Mouse (Mus musculus) limb, embryonic 13.5 days (tissue): Measurements from ENCODE around the gene Zfp346. TPM values are rescaled to one million over a fixed set of nuclear protein-coding genes. Genes with fewer than 3 reads are reported as not detected.
"Not testable (repeated sequence)": the region's sequence is repeated elsewhere in the genome, so short reads cannot be mapped to it uniquely, and the experiment has no call there.

Experiments
- ATAC-seq: fragments of 200-750 bp; cut with Nextera tagmentation; 2 replicates; pipeline ENCODE4 v1.8.0; 2017; ENCODE audit warnings: low read depth, moderate number of reproducible peaks, moderate TSS enrichment; ENCODE audit not compliant: low FRiP score
- H3K27ac ChIP-seq: fragments of 300-500 bp; sonication (generic); 2 replicates; pipeline ENCODE4 v1.5.1; 2015; ENCODE audit warnings: inconsistent platforms, mild to moderate bottlenecking, moderate library complexity
- H3K27me3 ChIP-seq: fragments of 300-500 bp; sonication (generic); 2 replicates; pipeline ENCODE4 v1.6.1; 2015; ENCODE audit warnings: mild to moderate bottlenecking, inconsistent platforms
- H3K36me3 ChIP-seq: fragments of 300-500 bp; sonication (generic); 2 replicates; pipeline ENCODE4 v1.6.1; 2015; ENCODE audit warnings: inconsistent platforms, mild to moderate bottlenecking, moderate library complexity
- H3K4me1 ChIP-seq: fragments of 300-500 bp; sonication (generic); 2 replicates; pipeline ENCODE4 v1.6.1; 2015; ENCODE audit warnings: inconsistent platforms
- H3K4me2 ChIP-seq: fragments of 300-500 bp; sonication (generic); replicated peaks from 2 replicates; pipeline ENCODE4 v1.6.1; 2015; ENCODE audit warnings: inconsistent platforms, mild to moderate bottlenecking, moderate library complexity
- H3K4me3 ChIP-seq: fragments of 300-500 bp; sonication (generic); 2 replicates; pipeline ENCODE4 v1.5.1; 2015; ENCODE audit warnings: moderate library complexity, mild to moderate bottlenecking, inconsistent platforms
- H3K9ac ChIP-seq: fragments of 300-500 bp; sonication (generic); 2 replicates; pipeline ENCODE4 v1.6.1; 2015; ENCODE audit warnings: mild to moderate bottlenecking, inconsistent platforms
- H3K9me3 ChIP-seq: fragments of 300-500 bp; sonication (generic); 2 replicates; pipeline ENCODE4 v1.6.1; 2016; ENCODE audit warnings: inconsistent platforms
- WGBS: fragments of 180-500 bp; shearing (Covaris S2); methylation state at CpG from one replicate; pipeline ENCODE4 v1.1.7; 2015; 5-methylcytosine and 5-hydroxymethylcytosine counted together
- polyA plus RNA-seq: library from polyadenylated mRNA; unstranded; fragments of >200 nt; fragmentation: Nextera tagmentation; extraction: Ambion mirVana; gene quantifications from 2 replicates; pipeline ENCODE4 v1.2.1, GENCODE M21; 2015

The Zfp346 gene
- 26.4 and 31.5 TPM in 2 replicates for polyA plus RNA-seq

DNA sequence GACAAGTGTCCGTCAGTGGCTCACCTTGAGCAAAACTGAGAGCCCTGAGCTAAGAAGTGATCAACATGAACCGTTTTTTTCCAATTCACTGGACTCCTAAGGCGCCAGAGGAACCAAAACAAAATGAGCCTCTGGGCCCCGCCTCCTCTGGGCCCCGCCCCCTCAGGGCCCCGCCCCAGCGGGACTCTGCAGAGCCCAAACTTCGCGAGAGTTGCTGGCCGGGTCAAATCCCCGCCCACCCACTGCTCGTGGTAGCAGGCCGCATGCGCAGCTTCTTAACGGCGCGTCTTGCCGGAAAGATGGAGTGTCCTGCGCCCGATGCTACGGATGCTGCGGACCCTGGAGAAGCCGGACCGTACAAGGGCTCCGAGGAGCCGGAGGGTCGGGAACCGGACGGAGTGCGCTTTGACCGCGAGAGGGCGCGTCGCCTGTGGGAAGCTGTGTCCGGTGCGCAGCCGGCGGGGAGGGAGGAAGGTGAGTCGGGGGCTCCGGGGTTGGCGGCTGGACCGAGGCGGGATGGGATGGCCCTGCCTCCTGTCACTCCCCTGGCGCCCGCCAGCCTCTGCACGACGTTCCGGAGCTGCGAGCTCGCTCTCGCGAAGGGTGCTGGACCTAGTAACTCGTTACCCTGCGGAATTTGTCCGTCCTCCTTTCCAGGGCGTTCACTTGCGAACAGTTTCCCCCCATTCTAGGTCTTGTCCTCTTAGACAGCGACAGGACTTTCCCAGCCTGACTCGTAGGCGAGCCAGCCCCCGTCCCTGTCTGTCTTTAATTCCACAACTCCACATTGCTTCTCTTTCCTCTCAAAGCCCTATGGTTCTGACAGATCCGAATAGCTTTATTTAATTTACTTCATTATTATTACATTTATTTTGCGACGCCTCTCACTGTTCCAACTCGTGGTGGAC, at the start of gene Zfp346:
TSS of gene Zfp346 (plus strand) at position 267 of the 908 bp plus-strand sequence.
- peak within 1 kb of the TSS; percentile 76 for H3K27ac ChIP-seq

DNA sequence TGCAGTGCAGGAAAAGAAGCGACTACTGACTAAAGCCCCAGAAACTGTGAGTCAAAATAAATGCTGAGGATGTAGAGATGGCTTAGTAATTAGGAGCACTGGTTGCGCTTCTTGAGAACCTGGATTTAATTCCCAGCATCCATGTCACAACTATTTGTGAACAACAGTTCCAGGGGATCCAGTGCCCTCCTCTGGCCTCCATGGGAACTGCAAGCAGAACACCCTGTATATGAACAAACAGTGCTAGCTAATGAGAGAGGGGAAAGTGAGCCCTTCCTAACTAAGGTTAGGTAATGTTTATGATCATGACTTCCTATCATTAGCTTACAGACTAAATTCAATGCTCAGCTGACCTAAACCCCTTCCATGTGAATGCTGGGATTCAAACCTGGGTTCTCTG, 47.1 kb upstream of the Zfp346 start:
- no peaks in the 10 kb centered on the region for H3K27me3 ChIP-seq
- H3K9me3 ChIP-seq, result no peaks in the 10 kb centered on the region
- no peak overlapping the region for H3K27ac ChIP-seq
- H3K36me3 ChIP-seq, result peaks cover 25% of the 10 kb centered on the region
- H3K4me1 ChIP-seq, result no peaks in the 10 kb centered on the region
- H3K4me2 ChIP-seq, result no peak overlapping the region
- 93% methylated on average over 2 of the region's 2 CpGs for WGBS
- no peak for ATAC-seq
- H3K4me3 ChIP-seq, result no peak overlapping the region
- no peak overlapping the region for H3K9ac ChIP-seq

More for the DNA sequence above, at the start of gene Zfp346:
- peak within 1 kb of the TSS; percentile 87 for H3K9ac ChIP-seq
- peaks cover 14% of the 10 kb centered on the region for H3K4me1 ChIP-seq
- under 1% methylated on average over 66 of the region's 66 CpGs for WGBS
- no peaks in the 10 kb centered on the region for H3K9me3 ChIP-seq
- H3K27me3 ChIP-seq, result no peaks in the 10 kb centered on the region
- ATAC-seq, result peak; percentile 95
- H3K4me3 ChIP-seq, result peak within 1 kb of the TSS; percentile 82
- H3K4me2 ChIP-seq, result peak within 1 kb of the TSS; percentile 76
- peaks cover 24% of the 10 kb centered on the region for H3K36me3 ChIP-seq

DNA sequence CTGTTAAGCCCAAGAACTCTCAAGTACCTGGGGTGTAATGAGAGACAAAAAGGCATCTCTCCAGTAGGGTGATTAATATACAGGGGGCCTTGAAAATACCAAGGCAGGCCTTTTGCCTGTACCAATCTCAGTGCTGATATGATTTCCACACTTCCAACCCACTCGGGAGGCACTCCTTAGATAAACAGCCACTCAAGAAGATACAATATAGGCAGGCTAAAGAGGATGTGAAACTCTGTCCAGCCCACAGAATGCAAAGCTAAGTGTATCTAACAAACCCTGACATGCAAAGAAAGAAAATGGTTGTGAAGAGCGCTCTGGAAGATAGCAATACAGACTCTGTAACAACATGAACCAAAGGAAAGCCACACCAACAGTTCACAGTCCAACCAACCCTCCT, 41.8 kb upstream of the Zfp346 start:
- H3K4me3 ChIP-seq, result no peak overlapping the region
- H3K4me2 ChIP-seq, result no peak overlapping the region
- WGBS, result 91% methylated on average over 2 of the region's 2 CpGs
- no peak overlapping the region for H3K27ac ChIP-seq
- ATAC-seq, result no peak
- no peaks in the 10 kb centered on the region for H3K4me1 ChIP-seq
- H3K36me3 ChIP-seq, result peaks cover 14% of the 10 kb centered on the region
- no peaks in the 10 kb centered on the region for H3K27me3 ChIP-seq
- H3K9me3 ChIP-seq, result no peaks in the 10 kb centered on the region
- no peak overlapping the region for H3K9ac ChIP-seq

DNA sequence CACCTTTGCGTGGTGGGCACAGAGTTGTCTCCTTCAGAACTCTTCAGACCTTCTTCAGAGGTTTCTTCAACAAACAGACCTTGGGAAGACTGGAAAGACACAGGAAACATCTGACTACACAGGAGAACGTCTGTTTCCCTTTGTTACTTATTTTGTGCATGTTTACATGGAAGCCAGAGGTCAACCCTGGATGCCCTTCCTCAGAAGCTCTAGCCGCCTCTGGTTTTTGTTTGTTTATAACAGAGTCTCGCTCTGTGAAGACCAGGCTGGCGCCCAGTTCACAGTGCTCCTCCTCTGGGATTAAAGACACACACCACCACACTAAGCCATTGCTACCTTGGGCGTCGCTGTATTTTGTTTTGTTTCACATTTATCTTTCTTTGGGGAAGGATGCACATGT, 35.4 kb upstream of the Zfp346 start:
- Histone ChIP-seq H3K9ac (no peak overlapping the region), H3K4me1 (no peaks in the 10 kb centered on the region), H3K36me3 (no peaks in the 10 kb centered on the region), H3K4me2 (no peak overlapping the region), H3K27me3 (no peaks in the 10 kb centered on the region), H3K9me3 (no peaks in the 10 kb centered on the region), H3K27ac (no peak overlapping the region), H3K4me3 (no peak overlapping the region)
- no peak for ATAC-seq
- WGBS, result 60% methylated on average over 7 of the region's 7 CpGs

DNA sequence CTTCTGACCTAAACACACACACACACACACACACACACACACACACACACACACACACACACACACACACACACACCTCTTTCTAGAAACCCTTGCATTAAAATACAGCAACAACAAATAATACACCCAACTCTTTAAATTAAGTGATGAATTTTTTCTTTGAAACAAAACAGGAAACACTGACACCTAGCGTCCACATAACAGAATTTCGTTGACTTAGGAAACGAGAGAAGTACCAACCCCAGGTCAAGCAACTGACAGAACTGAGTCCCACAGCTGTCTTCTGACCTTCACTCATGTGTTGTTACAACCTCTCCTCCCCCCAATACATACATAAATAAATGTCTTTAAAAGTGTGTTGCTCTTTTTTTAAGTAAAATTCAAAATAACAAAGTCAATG, 33.8 kb upstream of the Zfp346 start:
- Histone ChIP-seq H3K27ac (no peak overlapping the region), H3K9me3 (no peaks in the 10 kb centered on the region), H3K4me1 (no peaks in the 10 kb centered on the region), H3K4me3 (no peak overlapping the region), H3K9ac (no peak overlapping the region), H3K27me3 (no peaks in the 10 kb centered on the region), H3K36me3 (peaks cover 12% of the 10 kb centered on the region), H3K4me2 (no peak overlapping the region)
- ATAC-seq, result no peak
- WGBS, result 3% methylated on average over 3 of the region's 3 CpGs

DNA sequence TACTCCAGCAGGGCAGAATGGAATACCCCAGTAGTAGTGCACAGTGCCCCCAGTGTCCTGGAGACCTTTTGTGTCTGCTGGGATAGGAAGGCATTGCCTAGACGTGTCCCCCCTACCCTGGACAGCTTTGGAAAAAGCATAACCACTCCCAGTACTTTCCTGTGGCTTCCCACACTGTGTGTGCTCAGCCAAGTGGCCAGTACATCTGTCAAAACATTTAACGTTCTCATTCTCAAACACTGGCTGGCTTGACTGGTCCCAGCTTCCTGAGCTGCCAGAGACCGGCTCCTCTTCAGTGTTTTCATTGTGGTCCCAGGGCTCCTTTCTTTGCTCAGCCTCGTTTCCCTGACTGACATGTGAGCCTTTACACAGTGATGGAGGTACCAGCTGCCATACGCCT, 29.5 kb upstream of the Zfp346 start:
- Histone ChIP-seq H3K27me3 (no peaks in the 10 kb centered on the region), H3K36me3 (peaks cover 26% of the 10 kb centered on the region), H3K9me3 (no peaks in the 10 kb centered on the region), H3K9ac (no peak overlapping the region), H3K4me1 (no peaks in the 10 kb centered on the region), H3K27ac (no peak overlapping the region), H3K4me2 (no peak overlapping the region), H3K4me3 (no peak overlapping the region)
- no peak for ATAC-seq
- WGBS, result 72% methylated on average over 5 of the region's 5 CpGs

DNA sequence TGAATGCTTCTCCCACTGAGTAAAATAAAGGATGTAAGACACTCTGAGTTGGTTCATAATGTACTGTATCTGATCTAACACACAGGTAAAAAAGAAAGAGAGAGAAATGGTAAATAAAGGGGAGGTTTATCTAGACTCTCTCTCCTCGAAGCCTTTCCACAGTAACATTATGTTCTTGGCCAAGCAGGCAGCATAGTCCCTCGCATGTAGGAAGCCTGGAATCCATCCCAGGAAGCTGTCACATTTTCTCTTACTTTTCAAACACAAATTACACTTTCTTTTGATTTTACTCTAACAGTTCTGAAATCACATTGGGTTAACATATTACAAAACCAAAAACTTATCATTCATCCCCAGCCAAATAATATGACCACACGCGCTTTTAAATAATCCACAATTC, 12.5 kb upstream of the Zfp346 start:
- H3K27ac ChIP-seq, result no peak overlapping the region
- 88% methylated on average over 4 of the region's 4 CpGs for WGBS

DNA sequence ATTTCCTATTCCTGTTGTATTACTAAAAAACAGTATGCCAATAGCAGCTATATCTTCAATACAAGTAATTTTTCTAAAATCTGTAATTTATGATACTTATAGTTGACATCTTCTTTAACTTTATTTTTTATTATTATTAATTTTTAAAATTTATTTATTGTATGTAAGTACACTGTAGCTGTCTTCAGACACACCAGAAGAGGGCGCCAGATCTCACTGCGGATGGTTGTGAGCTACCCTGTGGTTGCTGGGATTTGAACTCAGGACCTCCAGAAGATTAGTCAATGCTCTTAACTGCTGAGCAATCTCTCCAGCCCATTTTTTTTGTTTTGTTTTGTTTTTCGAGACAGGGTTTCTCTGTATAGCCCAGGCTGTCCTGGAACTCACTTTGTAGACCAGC, 7.3 kb upstream of the Zfp346 start:
- H3K4me3 ChIP-seq, H3K27me3 ChIP-seq, ATAC-seq, H3K9me3 ChIP-seq, H3K4me2 ChIP-seq, H3K9ac ChIP-seq, H3K36me3 ChIP-seq, H3K27ac ChIP-seq, H3K4me1 ChIP-seq: not testable (repeated sequence)
- 90% methylated on average over 3 of the region's 3 CpGs for WGBS

More for the DNA sequence above, 12.5 kb upstream of the Zfp346 start:
- no peaks in the 10 kb centered on the region for H3K4me1 ChIP-seq
- no peaks in the 10 kb centered on the region for H3K27me3 ChIP-seq
- peaks cover 29% of the 10 kb centered on the region for H3K36me3 ChIP-seq
- H3K9me3 ChIP-seq, result no peaks in the 10 kb centered on the region
- H3K9ac ChIP-seq, result no peak overlapping the region
- H3K4me3 ChIP-seq, result no peak overlapping the region
- ATAC-seq, result no peak
- no peak overlapping the region for H3K4me2 ChIP-seq

DNA sequence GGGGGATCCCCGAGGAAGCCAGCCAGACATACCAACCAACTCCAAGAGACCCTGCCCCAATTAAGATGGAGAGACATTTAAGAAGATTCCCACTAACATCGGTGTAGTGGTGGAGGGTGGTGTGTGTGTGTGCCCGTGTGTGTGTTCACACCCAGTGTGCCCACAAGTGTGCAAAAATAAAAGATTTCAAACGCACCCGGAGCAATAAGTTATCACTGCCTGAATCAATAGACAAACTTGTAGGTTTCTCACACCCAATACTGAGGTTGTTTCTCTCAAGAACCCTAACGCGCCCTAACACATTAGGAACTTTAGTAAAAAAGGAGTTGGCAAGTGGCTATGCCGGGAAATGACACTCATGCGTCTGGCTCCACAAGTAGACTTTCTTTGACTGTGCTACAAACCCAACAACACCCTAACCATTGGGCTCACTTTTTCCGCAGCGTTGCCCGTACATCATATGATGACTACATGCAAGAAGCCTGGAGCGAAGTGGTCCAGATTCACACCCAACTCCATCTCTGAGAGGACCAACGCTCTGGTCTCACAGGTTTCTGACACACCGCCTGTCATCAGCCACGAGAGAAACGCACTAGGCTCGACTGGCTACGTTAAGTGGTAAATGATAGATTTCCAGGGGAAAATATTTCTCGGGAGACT, 5.9 kb upstream of the Zfp346 start:
- Histone ChIP-seq H3K4me3 (peak overlapping the region; percentile 78), H3K9ac (peak overlapping the region; percentile 91), H3K4me2 (peak overlapping the region; percentile 74), H3K36me3 (no peaks in the 10 kb centered on the region), H3K9me3 (no peaks in the 10 kb centered on the region), H3K4me1 (peaks cover 9% of the 10 kb centered on the region), H3K27ac (peak overlapping the region; percentile 94), H3K27me3 (no peaks in the 10 kb centered on the region)
- no peak for ATAC-seq
- WGBS, result 34% methylated on average over 20 of the region's 20 CpGs

DNA sequence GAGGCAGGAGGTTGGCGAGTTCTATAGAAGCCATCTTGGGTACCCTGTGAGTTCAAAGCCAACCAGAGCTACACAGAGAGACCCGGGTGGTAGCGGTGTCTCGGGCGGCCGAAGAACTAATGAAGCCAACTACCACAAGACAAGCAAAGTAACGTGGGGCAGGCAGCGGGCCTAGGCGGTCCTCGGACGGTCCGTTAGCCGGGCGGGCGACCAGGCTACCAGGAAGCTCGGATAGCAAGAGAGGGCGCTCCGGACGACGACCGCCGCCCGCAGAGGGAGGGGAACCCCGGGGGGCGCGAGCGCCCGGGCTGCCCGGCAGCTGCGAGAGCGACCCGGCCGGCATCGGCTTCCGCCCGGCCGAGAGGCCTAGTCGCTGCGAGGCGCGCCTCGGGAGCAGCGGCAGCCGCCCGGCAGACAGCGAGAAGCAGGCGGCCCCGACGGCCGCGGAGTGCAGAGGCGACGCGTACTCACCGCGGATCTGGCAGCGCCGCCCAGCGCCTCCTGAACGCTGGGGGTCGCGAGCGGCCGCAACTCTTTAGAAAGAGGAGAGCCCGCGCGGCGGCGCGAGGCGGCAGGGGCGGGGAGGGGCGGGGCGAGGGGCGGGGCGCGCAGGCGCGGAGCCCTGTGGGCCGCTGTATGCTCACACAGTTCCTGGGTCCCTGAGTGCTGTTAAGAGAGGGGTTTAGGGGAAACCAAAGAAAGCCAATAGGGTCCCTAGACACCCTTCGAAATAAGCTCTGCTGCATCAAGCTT, 5.2 kb upstream of the Zfp346 start, which contains the start of gene Uimc1:
TSS of gene Uimc1 (minus strand) at position 575 of the 753 bp plus-strand sequence.
- H3K4me2 ChIP-seq, result peak within 1 kb of the TSS; percentile 74
- H3K9me3 ChIP-seq, result no peaks in the 10 kb centered on the region
- peak within 1 kb of the TSS; percentile 91 for H3K9ac ChIP-seq
- H3K4me1 ChIP-seq, result peaks cover 9% of the 10 kb centered on the region
- under 1% methylated on average over 63 of the region's 81 CpGs for WGBS
- H3K27me3 ChIP-seq, result no peaks in the 10 kb centered on the region
- peak; percentile 93 for ATAC-seq
- no peaks in the 10 kb centered on the region for H3K36me3 ChIP-seq
- peak within 1 kb of the TSS; percentile 94 for H3K27ac ChIP-seq
- H3K4me3 ChIP-seq, result peak within 1 kb of the TSS; percentile 78

DNA sequence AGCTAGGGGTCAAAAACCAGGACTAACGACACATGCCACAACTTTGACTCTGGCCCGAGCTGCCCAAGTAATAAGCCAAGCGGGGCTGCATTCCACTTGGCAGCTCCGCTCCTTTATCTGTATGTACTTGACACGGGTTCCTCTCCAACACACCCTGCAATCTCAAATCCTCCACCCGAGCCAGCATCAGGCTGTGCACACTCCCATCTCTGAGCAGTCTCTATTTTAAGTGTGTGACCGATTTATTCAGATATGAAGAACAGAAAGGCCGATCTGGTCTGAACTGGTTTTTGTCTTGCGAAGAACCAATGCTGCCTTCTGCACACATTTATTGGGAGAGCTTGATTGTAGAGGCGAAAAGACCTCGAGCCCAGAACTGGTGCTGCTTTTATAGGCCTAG, 3.5 kb upstream of the Zfp346 start:
- H3K9ac ChIP-seq, result no peak overlapping the region
- no peak overlapping the region for H3K4me3 ChIP-seq
- no peak overlapping the region for H3K27ac ChIP-seq
- 96% methylated on average over 11 of the region's 11 CpGs for WGBS
- no peak overlapping the region for H3K4me2 ChIP-seq
- no peak for ATAC-seq
- H3K4me1 ChIP-seq, result peaks cover 18% of the 10 kb centered on the region
- no peaks in the 10 kb centered on the region for H3K27me3 ChIP-seq
- H3K9me3 ChIP-seq, result no peaks in the 10 kb centered on the region
- H3K36me3 ChIP-seq, result no peaks in the 10 kb centered on the region

DNA sequence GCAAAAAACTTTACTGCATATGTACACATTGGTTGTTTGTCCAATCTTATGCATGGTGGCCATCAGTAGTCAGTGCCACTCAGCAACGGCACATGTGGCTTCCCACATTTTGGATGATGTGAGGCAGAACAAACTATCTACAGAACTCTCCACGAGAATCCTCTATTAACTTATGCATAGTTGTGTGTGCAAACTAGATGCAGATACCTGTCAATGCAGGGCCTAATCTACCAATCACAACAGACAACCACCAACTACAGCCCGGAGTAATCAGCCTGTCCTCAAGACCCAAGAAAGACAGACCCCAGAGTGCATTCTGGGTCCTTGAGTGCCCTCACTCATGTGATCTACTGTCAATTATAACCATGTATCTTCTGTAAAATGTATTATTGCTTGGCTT, 2.7 kb upstream of the Zfp346 start:
- WGBS, result 97% methylated on average over 3 of the region's 3 CpGs
- no peak for ATAC-seq
- no peak overlapping the region for H3K4me3 ChIP-seq

More for the DNA sequence above, 2.7 kb upstream of the Zfp346 start:
- peaks cover under 1% of the 10 kb centered on the region for H3K36me3 ChIP-seq
- H3K27ac ChIP-seq, result no peak overlapping the region
- no peaks in the 10 kb centered on the region for H3K9me3 ChIP-seq
- no peak overlapping the region for H3K4me2 ChIP-seq
- no peaks in the 10 kb centered on the region for H3K27me3 ChIP-seq
- H3K9ac ChIP-seq, result no peak overlapping the region
- peaks cover 22% of the 10 kb centered on the region for H3K4me1 ChIP-seq
